Mouse (Mus musculus): Measurements from ENCODE around the gene Pde3a.

- TF ChIP-seq CTCF (IDR thresholded peaks at IDR 0.05; ENCODE audit: insufficient read depth, low read length) = no peak
- TF ChIP-seq POLR2A (IDR thresholded peaks at IDR 0.05; ENCODE audit: borderline replicate concordance, extremely low read depth, low read depth, low read length) = no peak
Measured at GRCm38 (mm10) chr6:141282796-141283195, 33.7 kb downstream of the Pde3a start.
